Comparison of ENCODE assay signal across 18 mouse cellular contexts in genomic region chr4:89353935-89354334, GRCm38 (mm10). TPM values are rescaled to one million over a fixed set of nuclear protein-coding genes. Genes with fewer than 3 reads are reported as not detected.
DNase-seq lines count a peak whose midpoint lies in the region; ATAC-seq and TF ChIP-seq lines count a peak whose summit lies in the region.
"Had no signal": no experiment of that assay in that cellular context is flagged by ENCODE, and none has a peak within 500 bp of the region (broad histone marks: within the 10 kb centered on the region; RNA-seq: fewer than 3 reads in every experiment).

No protein-coding gene starts in this region.

- ATAC-seq in CD4-positive, CD25-positive, alpha-beta regulatory T cell, adult 4 months, result peak; percentile 27
- peak; percentile 28 for ATAC-seq in inflammation-experienced regulatory T-cells, adult 6 months
- ATAC-seq: forebrain, embryonic 15.5 days; midbrain, embryonic 15.5 days had no signal

- no peak overlapping the region for H3K27ac ChIP-seq in layer of hippocampus, adult 2 months
- H3K27ac ChIP-seq: forebrain, embryonic 15.5 days; hindbrain, embryonic 13.5 days; midbrain, embryonic 15.5 days had no signal

- H3K4me3 ChIP-seq in layer of hippocampus, adult 2 months, result no peak overlapping the region
- H3K4me3 ChIP-seq: forebrain, embryonic 15.5 days; hindbrain, embryonic 13.5 days; midbrain, embryonic 15.5 days had no signal

- DNase-seq in layer of hippocampus, adult 2 months (ENCODE audit: low spot score in 2 of 2), result no peak
- no peak for DNase-seq in layer of hippocampus, postnatal 36 days
- DNase-seq in 416B (ENCODE audit: low read depth), result peak; percentile 71
- DNase-seq in adrenal gland, adult 2 months, result no peak
- no peak for DNase-seq in thymus, adult 18-20 months
- DNase-seq: cerebellum, adult 18-20 months; embryo, embryonic 11 days; gastrocnemius, postnatal 14 days; kidney, adult 8-10 months; lung, postnatal 14 days; spleen, adult 18-20 months had no signal

- TF ChIP-seq CTCF in layer of hippocampus, adult 2 months (conservative IDR thresholded peaks at IDR 0.05), result peak; percentile 69

RNA-seq across cellular contexts. Expression of gene Cdkn2b, which starts 43.1 kb away (rescaled TPM):
- total RNA-seq in layer of hippocampus, adult 2 months (2021), result 1 to 10 TPM; 1.3 to 1.4 TPM
- 1 to 10 TPM; 1.4 to 1.7 TPM for total RNA-seq in layer of hippocampus, postnatal 36 days (2021)
- polyA plus RNA-seq in CD4-positive, CD25-positive, alpha-beta regulatory T cell, adult 4 months (2017; shearing (Covaris generic)), result under 1 TPM in 1 of 2 experiments, not detected in 1; 0.76 TPM
- polyA plus RNA-seq in inflammation-experienced regulatory T-cells, adult 6 months (2017; shearing (Covaris generic)), result 1 to 10 TPM in 2 of 3 experiments, under 1 TPM in 1; 0.56 to 6.6 (median 1.3) TPM
- total RNA-seq in adrenal gland, adult 2 months (2021), result 10 to 100 TPM in 1 of 2 experiments, 1 to 10 TPM in 1; 6.8 to 10.3 TPM
- 13.6 and 20.7 TPM in 2 replicates for polyA plus RNA-seq in adrenal gland, adult 2 months (2012; rRNA removed)

RNA-seq across cellular contexts. Expression of gene Cdkn2a, which starts 59.5 kb away (rescaled TPM):
- not detected for total RNA-seq in layer of hippocampus, adult 2 months (2021)
- total RNA-seq in layer of hippocampus, postnatal 36 days (2021), result not detected
- not detected for polyA plus RNA-seq in CD4-positive, CD25-positive, alpha-beta regulatory T cell, adult 4 months (2017; shearing (Covaris generic))
- polyA plus RNA-seq in inflammation-experienced regulatory T-cells, adult 6 months (2017; shearing (Covaris generic)), result 1 to 10 TPM in 1 of 3 experiments, not detected in 2; 3.8 TPM
- total RNA-seq in adrenal gland, adult 2 months (2021), result 1 to 10 TPM; 2.1 to 3.4 TPM
- 9.4 and 10.3 TPM in 2 replicates for polyA plus RNA-seq in adrenal gland, adult 2 months (2012; rRNA removed)
- total RNA-seq: gastrocnemius, postnatal 14 days had no signal
- polyA plus RNA-seq: forebrain, embryonic 15.5 days; heart, embryonic 14.5 days; hindbrain, embryonic 13.5 days; midbrain, embryonic 15.5 days; neural tube, embryonic 14.5 days had no signal
